Mouse (Mus musculus) embryonic facial prominence, embryonic 15.5 days (tissue): ENCODE measurements around the gene Dennd1c. TPM values are rescaled to one million over a fixed set of nuclear protein-coding genes. Genes with fewer than 3 reads are reported as not detected.
"Not testable (repeated sequence)": the region's sequence is repeated elsewhere in the genome, so short reads cannot be mapped to it uniquely, and the experiment has no call there.

Experiments
- ATAC-seq: fragments of 200-750 bp; cut with Nextera tagmentation; 2 replicates; pipeline ENCODE4 v1.8.0; 2017; ENCODE audit warnings: low read depth, moderate TSS enrichment; ENCODE audit not compliant: insufficient number of reproducible peaks, low FRiP score, low TSS enrichment
- H3K27ac ChIP-seq: fragments of 300-500 bp; sonication (generic); replicated peaks from 2 replicates; pipeline ENCODE4 v1.5.1; 2015; ENCODE audit warnings: mild to moderate bottlenecking, inconsistent platforms
- H3K27me3 ChIP-seq: fragments of 300-500 bp; sonication (generic); 2 replicates; pipeline ENCODE4 v1.6.1; 2015; ENCODE audit warnings: inconsistent platforms
- H3K36me3 ChIP-seq: fragments of 300-500 bp; sonication (generic); 2 replicates; pipeline ENCODE4 v1.6.1; 2015; ENCODE audit warnings: mild to moderate bottlenecking, inconsistent platforms
- H3K4me1 ChIP-seq: fragments of 300-500 bp; sonication (generic); 2 replicates; pipeline ENCODE4 v1.6.1; 2015; ENCODE audit warnings: inconsistent platforms
- H3K4me2 ChIP-seq: fragments of 300-500 bp; sonication (generic); replicated peaks from 2 replicates; pipeline ENCODE4 v1.6.1; 2015; ENCODE audit warnings: mild to moderate bottlenecking, inconsistent platforms
- H3K4me3 ChIP-seq: fragments of 300-500 bp; sonication (generic); replicated peaks from 2 replicates; pipeline ENCODE4 v1.5.1; 2015; ENCODE audit warnings: mild to moderate bottlenecking, inconsistent platforms
- H3K9ac ChIP-seq: fragments of 300-500 bp; sonication (generic); 2 replicates; pipeline ENCODE4 v1.6.1; 2015; ENCODE audit warnings: inconsistent platforms
- H3K9me3 ChIP-seq: fragments of 300-500 bp; sonication (generic); replicated peaks from 2 replicates; pipeline ENCODE4 v1.6.1; 2016; ENCODE audit warnings: inconsistent platforms
- WGBS: fragments of 180-500 bp; shearing (Covaris S2); methylation state at CpG from one replicate; pipeline ENCODE4 v1.1.7; 2015; 5-methylcytosine and 5-hydroxymethylcytosine counted together
- polyA plus RNA-seq: library from polyadenylated mRNA; unstranded; fragments of >200 nt; fragmentation: Nextera tagmentation; extraction: Ambion mirVana; gene quantifications from 2 replicates; pipeline ENCODE4 v1.2.1, GENCODE M21; 2015

Gene Dennd1c
- polyA plus RNA-seq, 1 experiment from 2014 or later, result 4.9 TPM

DNA sequence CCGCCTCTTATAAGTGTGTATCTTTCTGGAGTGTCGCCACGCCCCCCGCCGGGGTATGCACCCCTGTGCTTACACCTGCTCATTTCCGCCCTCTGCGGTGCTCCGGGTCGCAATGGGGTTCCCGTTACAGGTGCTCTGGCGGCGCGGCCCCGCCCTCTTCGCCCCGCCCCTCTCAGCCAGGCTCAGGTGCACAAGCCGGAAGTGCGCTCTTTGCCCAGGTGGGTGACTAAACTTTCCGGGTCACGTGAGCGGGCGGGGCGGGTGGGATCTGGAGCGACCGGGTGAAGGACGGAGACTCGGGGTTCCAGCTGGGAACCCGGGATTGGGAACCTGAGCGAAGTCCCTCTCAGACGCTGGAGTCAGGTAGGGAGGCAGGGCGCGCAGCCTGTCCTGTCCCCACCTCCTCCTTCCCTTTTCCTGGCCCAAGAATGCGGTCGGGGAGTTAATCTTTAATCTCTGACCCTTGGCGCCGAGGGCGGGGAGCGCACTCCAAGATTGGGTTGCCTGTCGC, 16.2 kb downstream of the Dennd1c start:
- Histone ChIP-seq H3K9me3 (no peaks in the 10 kb centered on the region), H3K27ac (no peak overlapping the region), H3K4me1 (peaks cover 22% of the 10 kb centered on the region), H3K9ac (no peak overlapping the region), H3K4me3 (peak overlapping the region; percentile 39), H3K4me2 (peak overlapping the region; percentile 48), H3K36me3 (no peaks in the 10 kb centered on the region), H3K27me3 (peaks cover 42% of the 10 kb centered on the region)
- ATAC-seq, result no peak
- WGBS, result 1% methylated on average over 39 of the region's 39 CpGs

GRCm38 (mm10) chr17:57061069-57061468, 17.2 kb downstream of the Dennd1c start:
- ATAC-seq, result no peak
- 38% methylated on average over 10 of the region's 10 CpGs for WGBS
- Histone ChIP-seq H3K4me2 (peak overlapping the region; percentile 88), H3K4me3 (peak overlapping the region; percentile 79), H3K4me1 (peaks cover 22% of the 10 kb centered on the region), H3K9me3 (no peaks in the 10 kb centered on the region), H3K36me3 (no peaks in the 10 kb centered on the region), H3K27me3 (peaks cover 40% of the 10 kb centered on the region), H3K9ac (no peak overlapping the region), H3K27ac (no peak overlapping the region)

DNA sequence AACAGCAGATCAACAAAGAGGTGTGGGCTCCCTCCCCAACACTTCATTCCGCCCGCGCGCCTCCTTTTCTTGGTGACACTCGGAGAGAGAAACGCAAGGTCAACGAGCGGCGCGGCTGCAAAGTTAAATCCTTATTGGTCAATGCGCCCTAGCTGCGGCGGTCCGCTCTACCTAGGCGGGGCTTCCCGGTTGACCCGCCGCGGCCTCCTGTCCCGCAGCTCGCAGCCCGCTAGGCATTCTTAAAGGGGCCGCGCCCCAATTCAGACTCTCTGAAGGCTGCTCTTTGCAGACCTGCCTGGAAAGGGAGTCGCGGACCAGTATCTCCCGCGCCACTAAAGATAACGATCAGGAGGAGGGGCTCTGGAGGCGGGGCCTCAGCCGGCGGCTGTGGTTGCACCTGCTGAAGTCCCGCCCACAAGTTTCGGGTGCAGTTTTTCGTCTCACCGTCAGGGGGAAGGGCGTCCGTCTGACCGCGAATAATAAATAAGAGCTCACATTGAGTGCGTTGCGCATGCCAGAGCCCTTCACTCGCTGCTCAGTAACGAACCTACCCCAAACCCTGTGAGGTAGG, 18.0 kb downstream of the Dennd1c start:
- H3K4me1 ChIP-seq, result peaks cover 22% of the 10 kb centered on the region
- peak; percentile 90 for ATAC-seq
- peak overlapping the region; percentile 79 for H3K4me3 ChIP-seq
- no peaks in the 10 kb centered on the region for H3K36me3 ChIP-seq
- peak overlapping the region; percentile 48 for H3K27ac ChIP-seq
- no peaks in the 10 kb centered on the region for H3K9me3 ChIP-seq
- H3K9ac ChIP-seq, result no peak overlapping the region
- peak overlapping the region; percentile 88 for H3K4me2 ChIP-seq
- under 1% methylated on average over 44 of the region's 44 CpGs for WGBS
- peaks cover 36% of the 10 kb centered on the region for H3K27me3 ChIP-seq

GRCm38 (mm10) chr17:57059486-57059977, 18.8 kb downstream of the Dennd1c start, which contains the start of gene Slc25a23:
Gene Slc25a23 (minus strand): TSS chr17:57059863.
- ATAC-seq, result peak; percentile 78
- Histone ChIP-seq H3K9me3 (no peaks in the 10 kb centered on the region), H3K9ac (peak within 1 kb of the TSS; percentile 48), H3K4me2 (peak within 1 kb of the TSS; percentile 88), H3K27me3 (peaks cover 31% of the 10 kb centered on the region), H3K4me3 (peak within 1 kb of the TSS; percentile 79), H3K36me3 (no peaks in the 10 kb centered on the region), H3K27ac (peak within 1 kb of the TSS; percentile 48), H3K4me1 (peaks cover 22% of the 10 kb centered on the region)
- under 1% methylated on average over 43 of the region's 45 CpGs for WGBS

GRCm38 (mm10) chr17:57058891-57059485, 19.3 kb downstream of the Dennd1c start, which contains the start of gene Crb3:
Gene Crb3 (plus strand): TSS chr17:57059105.
- Histone ChIP-seq H3K9ac (peak within 1 kb of the TSS; percentile 48), H3K4me2 (peak within 1 kb of the TSS; percentile 88), H3K36me3 (no peaks in the 10 kb centered on the region), H3K27ac (peak within 1 kb of the TSS; percentile 48; the same call in 1 of the 2 replicates), H3K9me3 (no peaks in the 10 kb centered on the region), H3K4me1 (peaks cover 22% of the 10 kb centered on the region), H3K4me3 (peak within 1 kb of the TSS; percentile 79), H3K27me3 (peaks cover 26% of the 10 kb centered on the region)
- ATAC-seq, result no peak; the same call in 1 of the 2 replicates
- 0% methylated on average over 21 of the region's 22 CpGs for WGBS

GRCm38 (mm10) chr17:57056246-57056645, 22.1 kb downstream of the Dennd1c start:
- 84% methylated on average over 3 of the region's 3 CpGs for WGBS
- H3K9ac ChIP-seq, result no peak overlapping the region
- no peak for ATAC-seq
- H3K4me3 ChIP-seq, result no peak overlapping the region
- peaks cover 17% of the 10 kb centered on the region for H3K4me1 ChIP-seq
- peaks cover 10% of the 10 kb centered on the region; the same call in 1 of the 2 replicates for H3K36me3 ChIP-seq
- no peak overlapping the region for H3K4me2 ChIP-seq
- H3K9me3 ChIP-seq, result no peaks in the 10 kb centered on the region
- peaks cover 4% of the 10 kb centered on the region for H3K27me3 ChIP-seq
- H3K27ac ChIP-seq, result no peak overlapping the region

- H3K4me2 ChIP-seq, ATAC-seq, H3K9ac ChIP-seq, H3K27me3 ChIP-seq, H3K4me1 ChIP-seq, H3K9me3 ChIP-seq, H3K27ac ChIP-seq, H3K4me3 ChIP-seq: not testable (repeated sequence)
- WGBS, result 85% methylated on average over 4 of the region's 4 CpGs
- peaks cover 19% of the 10 kb centered on the region for H3K36me3 ChIP-seq
These were observed 26.6 kb downstream of the Dennd1c start for GRCm38 (mm10) chr17:57051679-57052078.

GRCm38 (mm10) chr17:57048816-57049215, 29.5 kb downstream of the Dennd1c start:
- Histone ChIP-seq H3K4me3 (no peak overlapping the region), H3K9me3 (no peaks in the 10 kb centered on the region), H3K4me2 (no peak overlapping the region), H3K27me3 (no peaks in the 10 kb centered on the region), H3K36me3 (peaks cover 24% of the 10 kb centered on the region), H3K27ac (no peak overlapping the region), H3K9ac (no peak overlapping the region), H3K4me1 (no peaks in the 10 kb centered on the region)
- WGBS, result 99% methylated on average over 3 of the region's 3 CpGs
- no peak for ATAC-seq

- WGBS, result 31% methylated on average over 5 of the region's 5 CpGs
- ATAC-seq, result no peak
- no peak overlapping the region for H3K4me2 ChIP-seq
These were observed 30.9 kb downstream of the Dennd1c start for GRCm38 (mm10) chr17:57047406-57047805.

DNA sequence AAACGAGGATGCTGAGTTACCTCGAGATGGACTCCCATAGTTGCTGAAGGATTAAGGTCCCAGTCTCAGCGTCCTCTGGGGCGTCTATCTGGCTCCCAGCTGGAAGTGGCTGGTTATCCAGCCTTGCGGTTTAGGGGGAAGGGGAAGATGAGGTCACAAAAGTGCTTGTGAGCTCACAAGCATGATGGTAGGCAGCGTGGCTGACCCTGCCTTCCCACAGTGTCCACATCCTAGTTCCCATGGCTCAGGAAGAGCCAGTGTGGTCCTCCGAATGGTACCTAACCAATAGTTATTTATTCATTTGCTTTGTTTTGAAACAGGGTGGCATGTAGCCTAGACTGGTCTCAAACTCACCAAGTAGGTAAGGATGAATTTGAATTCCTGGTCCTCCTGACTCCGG, 36.8 kb downstream of the Dennd1c start, which contains the start of gene Slc25a41:
TSS of gene Slc25a41 (minus strand) at position 101 of the 400 bp plus-strand sequence.
- ATAC-seq, result no peak
- Histone ChIP-seq H3K36me3 (peaks cover 5% of the 10 kb centered on the region; the same call in 1 of the 2 replicates), H3K9ac (no peak within 1 kb of the TSS), H3K4me3 (no peak within 1 kb of the TSS), H3K27me3 (0 out of 2 replicates have a peak, but pooled peaks cover 6% of the 10 kb centered on the region), H3K9me3 (no peaks in the 10 kb centered on the region), H3K27ac (no peak within 1 kb of the TSS), H3K4me1 (no peaks in the 10 kb centered on the region), H3K4me2 (no peak within 1 kb of the TSS)
- 63% methylated on average over 8 of the region's 8 CpGs for WGBS

More at GRCm38 (mm10) chr17:57047406-57047805, 30.9 kb downstream of the Dennd1c start:
- no peaks in the 10 kb centered on the region for H3K4me1 ChIP-seq
- no peak overlapping the region for H3K9ac ChIP-seq
- H3K36me3 ChIP-seq, result peaks cover 16% of the 10 kb centered on the region
- H3K4me3 ChIP-seq, result no peak overlapping the region
- H3K27me3 ChIP-seq, result no peaks in the 10 kb centered on the region
- no peak overlapping the region for H3K27ac ChIP-seq
- H3K9me3 ChIP-seq, result no peaks in the 10 kb centered on the region

DNA sequence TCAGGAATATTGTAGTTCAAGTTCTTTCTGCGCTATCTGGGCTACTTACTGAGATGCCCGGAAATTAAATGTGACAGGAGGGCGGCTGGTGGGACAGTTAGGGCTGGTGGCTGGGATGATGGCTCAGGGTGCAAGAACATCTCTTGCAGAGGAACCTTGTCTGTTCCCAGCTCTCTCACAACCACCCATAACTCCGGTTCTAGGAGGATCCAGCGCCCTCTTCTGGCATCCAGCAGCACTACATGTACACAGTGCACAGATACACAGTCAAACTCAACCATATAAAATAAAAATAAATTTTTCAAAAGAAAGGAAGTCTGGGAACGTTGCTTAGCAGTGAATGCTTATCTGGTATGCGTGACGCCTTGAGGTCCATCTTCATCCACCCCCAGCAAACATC, 39.3 kb downstream of the Dennd1c start:
- no peaks in the 10 kb centered on the region for H3K4me1 ChIP-seq
- no peak overlapping the region for H3K4me3 ChIP-seq
- H3K9me3 ChIP-seq, result no peaks in the 10 kb centered on the region
- WGBS, result 40% methylated on average over 8 of the region's 8 CpGs
- no peak overlapping the region for H3K9ac ChIP-seq
- no peaks in the 10 kb centered on the region for H3K36me3 ChIP-seq
- no peak overlapping the region for H3K4me2 ChIP-seq
- H3K27ac ChIP-seq, result no peak overlapping the region
- ATAC-seq, result no peak
- 0 out of 2 replicates have a peak, but pooled peaks cover 6% of the 10 kb centered on the region for H3K27me3 ChIP-seq
